Mouse (Mus musculus) liver, postnatal 0 days (tissue): ENCODE results near the gene Cox4i2. TPM values are rescaled to one million over a fixed set of nuclear protein-coding genes. Genes with fewer than 3 reads are reported as not detected.

Experiments
- ATAC-seq: fragments of 200-750 bp; cut with Nextera tagmentation; 2 replicates; pipeline ENCODE4 v1.8.0; 2017; ENCODE audit warnings: mild to moderate bottlenecking, moderate library complexity
- DNase-seq: peaks from one replicate; pipeline ENCODE4 v3.0.0-alpha.2; 2016
- H3K27ac ChIP-seq: fragments of 300-500 bp; sonication (generic); 2 replicates; pipeline ENCODE4 v1.5.1; 2014; ENCODE audit warnings: antibody characterized with exemption, moderate library complexity, mild to moderate bottlenecking, low read depth
- H3K27me3 ChIP-seq: fragments of 300-500 bp; sonication (generic); 2 replicates; pipeline ENCODE4 v1.6.1; 2014; ENCODE audit warnings: low read length, control low read depth, mixed read lengths; ENCODE audit not compliant: insufficient read depth
- H3K36me3 ChIP-seq: fragments of 300-500 bp; sonication (generic); replicated peaks from 2 replicates; pipeline ENCODE4 v1.6.1; 2014; ENCODE audit warnings: mild to moderate bottlenecking, control low read depth, low read length, moderate library complexity, mixed read lengths; ENCODE audit not compliant: insufficient read depth
- H3K4me1 ChIP-seq: fragments of 300-500 bp; sonication (generic); 2 replicates; pipeline ENCODE4 v1.6.1; 2014; ENCODE audit warnings: antibody characterized with exemption, mild to moderate bottlenecking, control low read depth; ENCODE audit not compliant: insufficient read depth
- H3K4me2 ChIP-seq: fragments of 300-500 bp; sonication (generic); 2 replicates; pipeline ENCODE4 v1.6.1; 2014; ENCODE audit warnings: low read depth, mild to moderate bottlenecking, low read length, moderate library complexity, mixed read lengths
- H3K4me3 ChIP-seq: fragments of 300-500 bp; sonication (generic); 2 replicates; pipeline ENCODE4 v1.5.1; 2014; ENCODE audit warnings: low read depth, low read length
- H3K9ac ChIP-seq: fragments of 300-500 bp; sonication (generic); replicated peaks from 2 replicates; pipeline ENCODE4 v1.6.1; 2014; ENCODE audit warnings: mild to moderate bottlenecking, moderate library complexity
- H3K9me3 ChIP-seq: fragments of 300-500 bp; sonication (generic); 2 replicates; pipeline ENCODE4 v1.6.1; 2016; ENCODE audit warnings: mild to moderate bottlenecking, control low read depth, low read length, mixed read lengths
- CTCF ChIP-seq: sonication (generic); IDR thresholded peaks from 2 replicates; pipeline ENCODE4 v1.5.1; 2016; ENCODE audit warnings: antibody characterized with exemption, low read depth
- EP300 ChIP-seq: IDR thresholded peaks from 2 replicates; pipeline ENCODE4 v1.6.1; 2016; ENCODE audit warnings: antibody characterized with exemption, low read depth, mild to moderate bottlenecking
- WGBS: fragments of 180-500 bp; shearing (Covaris S2); extraction: QIAGEN DNeasy Blood & Tissue Kit; methylation state at CpG from one replicate; pipeline ENCODE4 v1.1.7; 2014; ENCODE audit not compliant: insufficient replicate concordance; 5-methylcytosine and 5-hydroxymethylcytosine counted together
- polyA plus RNA-seq: library from polyadenylated mRNA; unstranded; fragments of >200 nt; fragmentation: Nextera tagmentation; extraction: Ambion mirVana; gene quantifications from 2 replicates; pipeline ENCODE4 v1.2.1, GENCODE M21; 2015

The Cox4i2 gene
- polyA plus RNA-seq, 1 experiment from 2014 or later: 1.0 TPM

- no peak overlapping the region; the same call in 1 of the 2 replicates for H3K9ac ChIP-seq
- no peak overlapping the region for H3K27ac ChIP-seq
- TF ChIP-seq EP300: no peak
- H3K27me3 ChIP-seq: no peaks in the 10 kb centered on the region
- 39% methylated on average over 14 of the region's 14 CpGs for WGBS
- peaks cover 25% of the 10 kb centered on the region for H3K4me1 ChIP-seq
- H3K4me2 ChIP-seq: no peak overlapping the region
- ATAC-seq (no peak), DNase-seq (no peak)
- no peaks in the 10 kb centered on the region for H3K9me3 ChIP-seq
- H3K36me3 ChIP-seq: no peaks in the 10 kb centered on the region
- no peak overlapping the region for H3K4me3 ChIP-seq
Measured at GRCm38 (mm10) chr2:152764172-152765044, 10.4 kb downstream of the Cox4i2 start.

- no peak for ATAC-seq
- TF ChIP-seq EP300: no peak
- no peak for TF ChIP-seq CTCF
- H3K36me3 ChIP-seq: no peaks in the 10 kb centered on the region
- H3K4me1 ChIP-seq: peaks cover 26% of the 10 kb centered on the region
- no peak for DNase-seq
- H3K4me2 ChIP-seq: no peak overlapping the region
- H3K9me3 ChIP-seq: no peaks in the 10 kb centered on the region
- H3K4me3 ChIP-seq: no peak overlapping the region
- H3K9ac ChIP-seq: no peak overlapping the region
- WGBS: 60% methylated on average over 7 of the region's 7 CpGs
- no peak overlapping the region for H3K27ac ChIP-seq
- H3K27me3 ChIP-seq: no peaks in the 10 kb centered on the region
Measured at GRCm38 (mm10) chr2:152765045-152765674, 11.2 kb downstream of the Cox4i2 start.

DNA sequence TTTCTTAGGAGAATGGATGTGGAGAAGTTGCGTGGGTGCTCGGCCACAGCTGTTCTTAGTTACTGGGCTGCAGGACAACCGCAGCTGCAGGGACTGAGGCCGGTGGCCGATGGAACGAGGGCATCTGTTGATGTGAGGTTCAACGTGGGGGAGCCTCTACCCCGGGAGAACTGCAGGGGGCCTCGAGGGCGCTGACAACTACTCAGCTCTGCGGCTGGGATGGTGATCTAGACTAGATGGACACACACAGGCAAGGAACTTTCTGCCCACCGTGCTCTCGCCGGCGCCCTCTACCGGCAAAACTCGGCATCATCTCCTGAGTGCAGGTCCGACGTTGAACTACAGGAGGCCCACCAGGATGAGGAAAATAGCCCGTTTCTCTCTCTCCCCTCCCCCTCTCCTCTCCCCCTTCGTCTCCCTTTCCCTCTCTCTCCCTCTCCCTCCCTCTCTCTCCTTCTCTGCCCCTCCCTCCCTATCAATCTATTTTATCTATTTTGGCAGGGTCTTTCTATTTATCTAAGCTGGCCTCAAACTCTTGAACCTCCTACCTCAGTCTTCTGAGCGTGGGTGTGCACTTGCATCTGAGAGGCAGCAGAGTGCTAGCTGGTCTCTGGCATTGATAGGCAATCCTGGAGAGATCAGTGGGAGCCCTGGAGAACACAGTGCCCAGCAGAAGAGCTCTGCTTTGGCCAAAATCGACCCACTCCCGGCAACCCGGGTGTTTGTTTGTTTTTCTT, 12.6 kb downstream of the Cox4i2 start:
- no peaks in the 10 kb centered on the region for H3K27me3 ChIP-seq
- peak overlapping the region; percentile 22; the same call in 1 of the 2 replicates for H3K4me2 ChIP-seq
- WGBS: 16% methylated on average over 25 of the region's 25 CpGs
- H3K36me3 ChIP-seq: no peaks in the 10 kb centered on the region
- no peak overlapping the region for H3K4me3 ChIP-seq
- peaks cover 26% of the 10 kb centered on the region for H3K4me1 ChIP-seq
- peak; percentile 95 for DNase-seq
- no peak overlapping the region for H3K27ac ChIP-seq
- no peak overlapping the region for H3K9ac ChIP-seq
- ATAC-seq: peak; percentile 67
- TF ChIP-seq CTCF: peak; percentile 99
- TF ChIP-seq EP300: no peak
- H3K9me3 ChIP-seq: no peaks in the 10 kb centered on the region

GRCm38 (mm10) chr2:152767618-152768271, 13.8 kb downstream of the Cox4i2 start:
- Histone ChIP-seq H3K9me3 (no peaks in the 10 kb centered on the region), H3K4me1 (peaks cover 26% of the 10 kb centered on the region), H3K36me3 (no peaks in the 10 kb centered on the region), H3K4me2 (no peak overlapping the region), H3K9ac (no peak overlapping the region), H3K27ac (no peak overlapping the region), H3K27me3 (no peaks in the 10 kb centered on the region), H3K4me3 (no peak overlapping the region)
- DNase-seq (peak; percentile 76), ATAC-seq (peak; percentile 56)
- WGBS: 46% methylated on average over 12 of the region's 12 CpGs
- TF ChIP-seq EP300 (no peak), CTCF (peak; percentile 88)

- no peak overlapping the region for H3K4me3 ChIP-seq
- no peaks in the 10 kb centered on the region for H3K36me3 ChIP-seq
- peak; percentile 52 for DNase-seq
- H3K27ac ChIP-seq: no peak overlapping the region
- peaks cover 31% of the 10 kb centered on the region for H3K4me1 ChIP-seq
- ATAC-seq: peak; percentile 81
- 51% methylated on average over 7 of the region's 7 CpGs for WGBS
- H3K4me2 ChIP-seq: no peak overlapping the region
- no peaks in the 10 kb centered on the region for H3K9me3 ChIP-seq
- H3K9ac ChIP-seq: no peak overlapping the region
- H3K27me3 ChIP-seq: no peaks in the 10 kb centered on the region
- TF ChIP-seq EP300: peak; percentile 67; the same call in 1 of the 2 replicates
- TF ChIP-seq CTCF: no peak
Measured at GRCm38 (mm10) chr2:152769677-152770076, 15.7 kb downstream of the Cox4i2 start.
